Mouse (Mus musculus) forebrain, embryonic 11.5 days (tissue): ENCODE data around the gene Cryzl2. TPM values are rescaled to one million over a fixed set of nuclear protein-coding genes. Genes with fewer than 3 reads are reported as not detected.
A peak's percentile ranks its signal among the peaks of the same experiment; 100 is the strongest.

Experiments
- ATAC-seq: fragments of 200-750 bp; cut with Nextera tagmentation; replicated peaks from 2 replicates; pipeline ENCODE4 v1.8.0; 2017; ENCODE audit warnings: moderate TSS enrichment; ENCODE audit not compliant: low FRiP score
- DNase-seq: peaks from one replicate; pipeline ENCODE4 v3.0.0-alpha.2; 2017; ENCODE audit warnings: low spot score
- H3K27ac ChIP-seq: fragments of 300-500 bp; sonication (generic); 2 replicates; pipeline ENCODE4 v1.5.1; 2014; ENCODE audit warnings: low read depth, low read length
- H3K27me3 ChIP-seq: fragments of 300-500 bp; sonication (generic); 2 replicates; pipeline ENCODE4 v1.6.1; 2014; ENCODE audit warnings: mild to moderate bottlenecking, low read length, mixed read lengths; ENCODE audit not compliant: control insufficient read depth, insufficient read depth
- H3K36me3 ChIP-seq: fragments of 300-500 bp; sonication (generic); 2 replicates; pipeline ENCODE4 v1.6.1; 2014; ENCODE audit warnings: mild to moderate bottlenecking, low read length, moderate library complexity, mixed read lengths; ENCODE audit not compliant: control insufficient read depth, insufficient read depth
- H3K4me1 ChIP-seq: fragments of 300-500 bp; sonication (generic); replicated peaks from 2 replicates; pipeline ENCODE4 v1.6.1; 2014; ENCODE audit warnings: low read length, mixed read lengths; ENCODE audit not compliant: control insufficient read depth, insufficient read depth
- H3K4me2 ChIP-seq: fragments of 300-500 bp; sonication (generic); 2 replicates; pipeline ENCODE4 v1.6.1; 2014; ENCODE audit warnings: low read depth, mild to moderate bottlenecking, low read length, moderate library complexity, mixed read lengths; ENCODE audit not compliant: severe bottlenecking
- H3K4me3 ChIP-seq: fragments of 300-500 bp; sonication (generic); 2 replicates; pipeline ENCODE4 v1.5.1; 2014; ENCODE audit warnings: low read depth, low read length
- H3K9ac ChIP-seq: fragments of 300-500 bp; sonication (generic); 2 replicates; pipeline ENCODE4 v1.6.1; 2014; ENCODE audit warnings: low read length
- H3K9me3 ChIP-seq: fragments of 300-500 bp; sonication (generic); 2 replicates; pipeline ENCODE4 v1.6.1; 2016; ENCODE audit warnings: low read length, mixed read lengths; ENCODE audit not compliant: control insufficient read depth
- WGBS: fragments of 180-500 bp; shearing (Covaris S2); extraction: QIAGEN DNeasy Blood & Tissue Kit; methylation state at CpG from one replicate; pipeline ENCODE4 v1.1.7; 2014; 5-methylcytosine and 5-hydroxymethylcytosine counted together
- polyA plus RNA-seq: library from polyadenylated mRNA; unstranded; fragments of >200 nt; fragmentation: Nextera tagmentation; extraction: Ambion mirVana; gene quantifications from 2 replicates; pipeline ENCODE4 v1.2.1, GENCODE M21; 2014

Gene Cryzl2
- polyA plus RNA-seq, 1 experiment from 2014 or later, result 9.4 TPM

DNA sequence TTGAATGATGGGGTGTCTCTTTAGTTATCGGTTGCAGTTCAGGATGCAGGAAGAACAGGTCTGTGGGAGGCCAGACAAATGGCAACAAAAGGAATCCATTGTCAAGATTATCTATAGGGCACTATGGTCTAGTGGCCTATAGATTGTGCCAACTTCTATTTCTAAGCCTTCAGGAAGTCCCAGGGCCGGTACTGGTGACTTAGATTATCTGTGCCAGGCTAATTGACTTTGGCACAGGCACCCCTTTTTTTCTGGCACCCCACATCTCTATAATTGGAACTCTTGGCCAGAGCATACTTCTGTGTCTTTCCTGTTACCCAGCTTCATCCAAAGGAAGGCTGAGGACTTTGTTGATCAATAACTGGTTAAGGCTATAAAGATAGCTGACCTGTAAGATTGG, 61.0 kb downstream of the Cryzl2 start:
- ATAC-seq (no peak), DNase-seq (no peak)
- no peaks in the 10 kb centered on the region for H3K4me1 ChIP-seq
- H3K27me3 ChIP-seq, result no peaks in the 10 kb centered on the region
- H3K4me2 ChIP-seq, result no peak overlapping the region
- H3K4me3 ChIP-seq, result no peak overlapping the region
- no peaks in the 10 kb centered on the region for H3K9me3 ChIP-seq
- no peak overlapping the region for H3K27ac ChIP-seq
- H3K9ac ChIP-seq, result no peak overlapping the region
- no peaks in the 10 kb centered on the region for H3K36me3 ChIP-seq
- 87% methylated on average over 2 of the region's 2 CpGs for WGBS

DNA sequence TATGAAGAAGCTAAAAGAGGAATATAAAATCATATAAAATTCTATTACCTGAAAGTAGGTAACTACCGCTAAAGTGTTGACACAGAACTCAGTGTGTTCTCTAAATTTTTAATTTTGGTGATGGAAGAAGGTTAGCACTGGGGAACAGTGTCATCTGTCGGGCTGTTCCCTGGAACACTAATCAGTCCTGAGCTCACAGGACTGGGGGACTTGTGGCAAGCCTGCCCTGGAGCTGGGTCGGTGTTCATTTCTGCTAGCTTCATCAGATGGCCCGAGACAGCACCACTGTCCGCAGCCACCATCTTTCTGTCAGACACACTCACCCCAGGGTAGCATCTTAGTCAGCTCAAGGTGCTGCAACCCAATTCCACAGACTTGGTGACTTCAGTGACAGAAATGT, 63.9 kb downstream of the Cryzl2 start:
- H3K4me3 ChIP-seq, result no peak overlapping the region
- no peak overlapping the region for H3K27ac ChIP-seq
- H3K36me3 ChIP-seq, result no peaks in the 10 kb centered on the region
- H3K27me3 ChIP-seq, result no peaks in the 10 kb centered on the region
- ATAC-seq (no peak), DNase-seq (peak; percentile 19)
- no peak overlapping the region for H3K9ac ChIP-seq
- 95% methylated on average over 5 of the region's 5 CpGs for WGBS
- no peak overlapping the region for H3K4me2 ChIP-seq
- no peaks in the 10 kb centered on the region for H3K9me3 ChIP-seq
- H3K4me1 ChIP-seq, result no peaks in the 10 kb centered on the region

DNA sequence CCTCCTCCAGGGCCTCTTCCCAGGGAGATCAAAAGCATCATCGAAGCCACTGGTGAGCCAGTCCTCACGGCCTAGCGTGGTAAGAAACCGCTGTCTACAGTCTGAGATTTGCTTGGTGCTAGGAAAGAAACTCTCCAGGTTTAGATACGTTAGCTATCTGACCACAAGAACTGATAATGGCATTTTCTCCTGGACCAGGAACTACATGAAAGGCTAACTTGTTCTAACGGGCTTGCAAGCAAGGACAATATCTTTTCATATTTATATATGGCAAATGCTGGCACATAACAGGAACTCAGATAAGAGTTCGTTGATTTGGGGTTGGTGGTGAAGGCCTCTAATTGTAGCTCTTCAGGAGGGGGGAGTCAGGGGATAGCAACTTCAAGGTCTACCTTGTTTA, 66.4 kb downstream of the Cryzl2 start:
- H3K9ac ChIP-seq, result no peak overlapping the region
- no peak for DNase-seq
- ATAC-seq, result no peak
- no peaks in the 10 kb centered on the region for H3K4me1 ChIP-seq
- H3K9me3 ChIP-seq, result no peaks in the 10 kb centered on the region
- 89% methylated on average over 7 of the region's 7 CpGs for WGBS
- H3K27ac ChIP-seq, result no peak overlapping the region
- no peaks in the 10 kb centered on the region for H3K27me3 ChIP-seq
- H3K36me3 ChIP-seq, result no peaks in the 10 kb centered on the region
- no peak overlapping the region for H3K4me3 ChIP-seq
- no peak overlapping the region for H3K4me2 ChIP-seq

DNA sequence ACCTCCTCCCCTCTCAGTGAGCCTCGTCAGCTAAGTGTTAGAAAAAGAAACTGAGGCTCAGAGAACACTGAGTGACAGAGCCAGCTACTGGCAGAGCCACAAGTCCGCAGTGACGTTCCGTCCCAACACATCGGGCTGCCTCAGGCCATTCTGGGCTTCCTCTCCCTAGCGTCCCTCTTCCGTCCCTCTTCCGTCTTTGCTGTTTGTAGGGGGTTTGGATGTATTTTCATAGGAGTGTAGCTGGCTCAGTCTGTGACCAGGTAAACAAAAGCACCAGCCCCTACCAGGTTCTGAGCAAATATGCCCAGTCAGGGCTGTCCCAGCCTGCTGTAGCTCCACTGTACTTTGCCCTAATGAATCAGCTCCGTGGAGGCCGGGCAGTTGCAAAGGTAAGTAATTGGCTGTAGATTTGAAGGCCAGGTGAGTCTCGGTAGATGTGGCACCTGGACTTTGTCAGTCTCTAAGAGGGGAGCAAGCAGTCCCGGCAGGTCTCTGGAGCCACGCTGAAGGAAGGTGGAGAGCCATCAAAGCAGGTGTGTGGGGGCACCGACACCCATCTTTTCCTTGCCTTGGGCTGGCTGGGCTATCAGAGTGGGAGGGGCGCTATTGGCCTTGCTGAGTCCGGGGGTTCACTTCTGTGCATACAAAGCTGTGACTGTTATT, 67.4 kb downstream of the Cryzl2 start:
- Histone ChIP-seq H3K4me1 (no peaks in the 10 kb centered on the region), H3K4me2 (no peak overlapping the region), H3K9me3 (no peaks in the 10 kb centered on the region), H3K27ac (no peak overlapping the region), H3K9ac (no peak overlapping the region), H3K36me3 (no peaks in the 10 kb centered on the region), H3K27me3 (no peaks in the 10 kb centered on the region), H3K4me3 (no peak overlapping the region)
- WGBS, result 89% methylated on average over 16 of the region's 16 CpGs
- DNase-seq, result no peak
- ATAC-seq, result no peak

DNA sequence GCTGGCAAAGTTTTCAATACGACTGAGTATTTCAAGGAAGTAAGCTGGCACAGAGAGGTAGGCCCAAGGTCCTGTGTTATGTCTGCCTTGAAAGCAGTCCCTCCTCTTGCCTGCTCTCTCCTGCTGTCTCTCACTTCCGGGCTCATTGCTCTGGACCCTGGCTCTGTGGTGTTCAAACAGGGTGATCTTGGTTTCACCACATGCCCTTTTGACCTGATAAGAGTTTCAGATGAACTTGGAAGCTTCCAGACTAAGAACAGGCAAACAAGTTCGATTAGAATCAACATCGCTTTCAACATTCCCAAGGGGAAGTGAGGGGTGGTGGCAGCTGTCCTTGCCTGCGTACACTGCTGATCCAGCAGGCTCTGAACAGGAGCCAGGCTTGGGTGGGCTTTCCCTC, 68.2 kb downstream of the Cryzl2 start:
- Histone ChIP-seq H3K4me2 (no peak overlapping the region), H3K27me3 (no peaks in the 10 kb centered on the region), H3K27ac (no peak overlapping the region), H3K9me3 (no peaks in the 10 kb centered on the region), H3K4me3 (no peak overlapping the region), H3K36me3 (no peaks in the 10 kb centered on the region), H3K4me1 (no peaks in the 10 kb centered on the region), H3K9ac (no peak overlapping the region)
- DNase-seq, result no peak
- ATAC-seq, result no peak
- 76% methylated on average over 5 of the region's 5 CpGs for WGBS

DNA sequence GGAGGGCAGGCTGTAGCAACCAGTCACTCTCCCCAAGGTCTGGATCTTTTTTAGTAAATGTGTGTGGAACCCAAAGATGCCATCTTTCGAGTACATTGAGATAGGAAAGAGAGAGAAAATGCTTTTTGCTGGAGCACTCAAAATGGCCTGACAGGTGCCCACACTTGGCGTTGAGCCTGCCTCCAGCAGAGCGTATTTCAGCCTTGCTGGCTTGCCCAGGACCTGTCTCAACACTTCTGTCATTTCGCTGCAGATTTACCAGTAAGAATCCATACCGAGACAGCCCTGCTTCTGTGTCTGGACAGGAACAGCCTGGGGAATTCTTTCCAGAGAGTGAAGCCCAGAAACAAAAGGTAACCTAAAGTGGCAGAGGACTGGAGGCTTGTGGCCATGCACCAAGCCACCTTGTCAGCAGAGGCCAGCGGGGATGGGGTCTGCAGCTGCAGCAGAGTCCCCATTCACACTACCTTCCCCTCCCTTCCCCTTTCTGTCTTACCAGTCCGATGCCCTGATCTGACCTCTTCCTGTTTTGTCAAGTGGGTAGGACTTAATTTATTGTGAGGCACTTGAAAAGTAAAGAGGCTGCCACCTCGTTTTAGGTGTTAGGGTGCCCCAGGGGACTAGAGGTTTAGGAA, 74.6 kb downstream of the Cryzl2 start:
- no peaks in the 10 kb centered on the region for H3K9me3 ChIP-seq
- H3K9ac ChIP-seq, result no peak overlapping the region
- H3K36me3 ChIP-seq, result no peaks in the 10 kb centered on the region
- no peak overlapping the region for H3K27ac ChIP-seq
- 51% methylated on average over 8 of the region's 8 CpGs for WGBS
- H3K4me3 ChIP-seq, result no peak overlapping the region
- no peak overlapping the region for H3K4me2 ChIP-seq
- no peaks in the 10 kb centered on the region for H3K4me1 ChIP-seq
- ATAC-seq, result no peak
- DNase-seq, result no peak
- no peaks in the 10 kb centered on the region for H3K27me3 ChIP-seq

DNA sequence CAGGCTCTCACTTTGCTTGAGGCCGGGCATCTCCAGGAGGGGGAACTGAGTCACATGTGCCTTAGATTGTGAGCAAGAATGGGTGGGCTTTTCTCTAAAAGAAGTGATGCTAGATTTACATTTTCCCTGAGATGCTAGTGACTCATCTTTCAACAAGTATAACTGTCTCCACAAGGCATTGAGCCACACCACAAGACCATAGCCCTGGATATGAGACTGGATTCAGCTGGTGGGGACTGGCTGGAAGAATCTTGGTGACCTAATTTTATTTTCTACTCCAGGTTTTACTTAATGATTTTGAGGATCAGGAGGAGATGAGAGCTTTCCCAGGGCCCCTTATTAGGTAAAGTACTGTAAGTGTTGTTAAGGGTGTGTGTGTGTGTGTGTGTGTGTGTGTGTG, 77.2 kb downstream of the Cryzl2 start:
- Histone ChIP-seq H3K27me3 (no peaks in the 10 kb centered on the region), H3K4me2 (no peak overlapping the region), H3K4me1 (no peaks in the 10 kb centered on the region), H3K4me3 (no peak overlapping the region), H3K9me3 (no peaks in the 10 kb centered on the region), H3K36me3 (no peaks in the 10 kb centered on the region), H3K27ac (no peak overlapping the region), H3K9ac (no peak overlapping the region)
- no peak for DNase-seq
- ATAC-seq, result no peak
- WGBS, result 97% methylated on average over 1 of the region's 1 CpGs

DNA sequence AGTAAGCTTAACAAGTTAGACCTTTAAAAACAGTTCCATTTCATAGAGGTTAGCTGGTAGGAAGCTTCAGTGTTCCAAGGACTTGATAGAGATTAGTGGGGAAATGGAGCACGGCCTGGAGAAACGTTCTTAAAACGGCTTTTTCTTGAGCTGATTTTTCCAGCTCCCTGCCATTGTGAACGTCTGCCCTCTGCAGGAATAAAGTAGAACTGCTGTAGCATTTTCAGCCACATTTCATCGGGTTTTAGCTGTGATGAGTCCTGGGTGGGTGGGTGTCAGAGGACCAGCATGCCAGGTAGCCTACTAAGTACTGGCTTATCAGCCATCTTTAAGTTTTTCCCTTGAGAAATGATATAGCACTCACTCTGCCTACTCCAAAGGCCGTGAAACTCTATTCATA, 78.1 kb downstream of the Cryzl2 start:
- Histone ChIP-seq H3K9me3 (no peaks in the 10 kb centered on the region), H3K27me3 (no peaks in the 10 kb centered on the region), H3K27ac (no peak overlapping the region), H3K4me2 (no peak overlapping the region), H3K4me3 (no peak overlapping the region), H3K4me1 (no peaks in the 10 kb centered on the region), H3K36me3 (no peaks in the 10 kb centered on the region), H3K9ac (no peak overlapping the region)
- DNase-seq (peak; percentile 69), ATAC-seq (peak; percentile 51)
- WGBS, result 10% methylated on average over 6 of the region's 6 CpGs

DNA sequence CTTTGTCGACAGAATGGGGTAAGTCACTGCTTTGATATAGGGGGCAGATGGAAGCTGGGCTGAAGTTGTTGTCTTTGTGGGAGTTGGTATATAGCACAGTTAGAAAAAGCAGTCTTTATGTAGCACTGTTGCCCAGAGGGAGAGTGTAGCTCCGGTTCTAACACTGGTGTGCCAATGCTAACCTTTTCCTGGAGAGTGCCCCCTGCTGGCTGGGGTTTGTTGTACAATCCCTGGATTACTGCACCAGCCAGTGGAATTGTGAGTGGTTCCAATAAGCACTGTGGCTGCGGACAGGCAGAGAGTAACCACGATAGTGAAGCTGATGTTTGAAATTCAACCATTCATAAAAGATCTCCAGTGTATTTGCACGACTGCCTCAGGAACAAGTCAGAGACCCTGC, 79.3 kb downstream of the Cryzl2 start:
- no peak for ATAC-seq
- 81% methylated on average over 5 of the region's 5 CpGs for WGBS
- H3K27me3 ChIP-seq, result no peaks in the 10 kb centered on the region
- peak; percentile 49 for DNase-seq
- no peaks in the 10 kb centered on the region for H3K4me1 ChIP-seq
- H3K4me2 ChIP-seq, result no peak overlapping the region
- H3K9ac ChIP-seq, result no peak overlapping the region
- no peaks in the 10 kb centered on the region for H3K9me3 ChIP-seq
- H3K36me3 ChIP-seq, result no peaks in the 10 kb centered on the region
- no peak overlapping the region for H3K27ac ChIP-seq
- no peak overlapping the region for H3K4me3 ChIP-seq
